Comparison of ENCODE assay signal across 10 mouse cellular contexts in genomic region chr4:95318561-95318960, GRCm38 (mm10).
DNase-seq lines count a peak whose midpoint lies in the region; ATAC-seq lines count a peak whose summit lies in the region.
"Had no signal": no experiment of that assay in that cellular context is flagged by ENCODE, and none has a peak within 500 bp of the region (broad histone marks: within the 10 kb centered on the region; RNA-seq: fewer than 3 reads in every experiment).

No protein-coding gene starts in this region.

- H3K4me3 ChIP-seq in midbrain, embryonic 11.5 days (ENCODE audit: low read depth, low read length): no peak overlapping the region
- no peak overlapping the region for H3K4me3 ChIP-seq in midbrain, embryonic 10.5 days
- H3K4me3 ChIP-seq in embryonic facial prominence, embryonic 10.5 days: peak overlapping the region; percentile 22; the same call in 1 of the 2 replicates
- no peak overlapping the region for H3K4me3 ChIP-seq in heart, embryonic 13.5 days
- H3K4me3 ChIP-seq in stomach, embryonic 14.5 days (ENCODE audit: low read depth, low read length): no peak overlapping the region
- H3K4me3 ChIP-seq: erythroblast, embryonic 14.5 days; midbrain, embryonic 15.5 days had no signal

- H3K9me3 ChIP-seq in midbrain, embryonic 11.5 days (ENCODE audit: control insufficient read depth, low read length): no peaks in the 10 kb centered on the region
- no peaks in the 10 kb centered on the region for H3K9me3 ChIP-seq in midbrain, embryonic 10.5 days (replicated peaks)
- H3K9me3 ChIP-seq in embryonic facial prominence, embryonic 10.5 days: no peaks in the 10 kb centered on the region
- H3K9me3 ChIP-seq in heart, embryonic 13.5 days: no peaks in the 10 kb centered on the region
- no peaks in the 10 kb centered on the region for H3K9me3 ChIP-seq in stomach, embryonic 14.5 days (ENCODE audit: control insufficient read depth, low read depth, low read length)
- H3K9me3 ChIP-seq: midbrain, embryonic 15.5 days had no signal

- intact Hi-C loops in left cerebral cortex, postnatal 14 days (cut with DNase I): no loop called here

- ATAC-seq in midbrain, embryonic 11.5 days (ENCODE audit: low FRiP score): 0 out of 2 replicates have a peak, but pooled peaks have one; percentile 33
- no peak for ATAC-seq in heart, embryonic 13.5 days (ENCODE audit: extremely low read depth, insufficient number of reproducible peaks, low FRiP score, low TSS enrichment)
- ATAC-seq in stomach, embryonic 14.5 days (ENCODE audit: insufficient number of reproducible peaks, insufficient read depth, low FRiP score, low read depth): no peak; the same call in 1 of the 2 replicates

- H3K27ac ChIP-seq in midbrain, embryonic 11.5 days (ENCODE audit: low read depth, low read length): no peak overlapping the region
- no peak overlapping the region for H3K27ac ChIP-seq in midbrain, embryonic 10.5 days (replicated peaks)
- peak overlapping the region; percentile 83 for H3K27ac ChIP-seq in embryonic facial prominence, embryonic 10.5 days (replicated peaks)
- peak overlapping the region; percentile 81 for H3K27ac ChIP-seq in heart, embryonic 13.5 days (replicated peaks)
- peak overlapping the region; percentile 75 for H3K27ac ChIP-seq in stomach, embryonic 14.5 days (ENCODE audit: low read length)
- H3K27ac ChIP-seq: midbrain, embryonic 15.5 days had no signal

- no peaks in the 10 kb centered on the region for H3K4me1 ChIP-seq in midbrain, embryonic 11.5 days (ENCODE audit: control insufficient read depth, insufficient read depth, low read length)
- H3K4me1 ChIP-seq in midbrain, embryonic 10.5 days: peaks cover 14% of the 10 kb centered on the region
- peaks cover 42% of the 10 kb centered on the region for H3K4me1 ChIP-seq in embryonic facial prominence, embryonic 10.5 days
- peaks cover 29% of the 10 kb centered on the region for H3K4me1 ChIP-seq in heart, embryonic 13.5 days
- H3K4me1 ChIP-seq in stomach, embryonic 14.5 days (ENCODE audit: control insufficient read depth, insufficient read depth, low read length): peaks cover 14% of the 10 kb centered on the region

- no peaks in the 10 kb centered on the region for H3K27me3 ChIP-seq in midbrain, embryonic 11.5 days (ENCODE audit: control insufficient read depth, insufficient read depth, low read length)
- no peaks in the 10 kb centered on the region for H3K27me3 ChIP-seq in midbrain, embryonic 10.5 days (ENCODE audit: low read depth, poor library complexity, severe bottlenecking)
- H3K27me3 ChIP-seq in embryonic facial prominence, embryonic 10.5 days (replicated peaks; ENCODE audit: low read depth, poor library complexity, severe bottlenecking): no peaks in the 10 kb centered on the region
- no peaks in the 10 kb centered on the region for H3K27me3 ChIP-seq in heart, embryonic 13.5 days (replicated peaks)
- no peaks in the 10 kb centered on the region for H3K27me3 ChIP-seq in stomach, embryonic 14.5 days (ENCODE audit: control insufficient read depth, insufficient read depth, low read length)
- H3K27me3 ChIP-seq: midbrain, embryonic 15.5 days had no signal

- H3K36me3 ChIP-seq in midbrain, embryonic 11.5 days (ENCODE audit: control insufficient read depth, insufficient read depth, low read length): no peaks in the 10 kb centered on the region
- H3K36me3 ChIP-seq in midbrain, embryonic 10.5 days: no peaks in the 10 kb centered on the region
- no peaks in the 10 kb centered on the region for H3K36me3 ChIP-seq in embryonic facial prominence, embryonic 10.5 days (replicated peaks)
- H3K36me3 ChIP-seq in heart, embryonic 13.5 days: no peaks in the 10 kb centered on the region
- H3K36me3 ChIP-seq in stomach, embryonic 14.5 days (ENCODE audit: control insufficient read depth, insufficient read depth, low read length): no peaks in the 10 kb centered on the region
- H3K36me3 ChIP-seq: midbrain, embryonic 15.5 days had no signal

- 58% methylated on average over 1 of the region's 1 CpGs for whole genome bisulfite sequencing in midbrain, embryonic 11.5 days
- WGBS in midbrain, embryonic 10.5 days: 46% methylated on average over 1 of the region's 1 CpGs
- WGBS in embryonic facial prominence, embryonic 10.5 days: 58% methylated on average over 1 of the region's 1 CpGs
- WGBS in heart, embryonic 13.5 days: 20% methylated on average over 1 of the region's 1 CpGs
- WGBS in stomach, embryonic 14.5 days: 27% methylated on average over 1 of the region's 1 CpGs

- H3K9ac ChIP-seq in midbrain, embryonic 11.5 days (ENCODE audit: low read length): no peak overlapping the region
- H3K9ac ChIP-seq in heart, embryonic 13.5 days: no peak overlapping the region
- no peak overlapping the region for H3K9ac ChIP-seq in stomach, embryonic 14.5 days (replicated peaks; ENCODE audit: low read depth, low read length)
- H3K9ac ChIP-seq: midbrain, embryonic 15.5 days had no signal

- no peak for DNase-seq in midbrain, embryonic 11.5 days (ENCODE audit: low spot score, missing footprints)
- DNase-seq in midbrain, embryonic 10.5 days (ENCODE audit: low spot score): no peak
- DNase-seq in embryonic facial prominence, embryonic 10.5 days (ENCODE audit: low spot score): peak; percentile 71
- no peak for DNase-seq in left cerebral cortex, postnatal 14 days (ENCODE audit: low spot score in 2 of 2)
- no peak for DNase-seq in layer of hippocampus, adult 8-10 months (ENCODE audit: low spot score in 2 of 2)
- no peak for DNase-seq in right cerebral cortex, postnatal 10 days (ENCODE audit: low spot score in 2 of 2)

- H3K4me2 ChIP-seq in midbrain, embryonic 11.5 days: no peak overlapping the region
- peak overlapping the region; percentile 39 for H3K4me2 ChIP-seq in heart, embryonic 13.5 days
- H3K4me2 ChIP-seq in stomach, embryonic 14.5 days (replicated peaks; ENCODE audit: low read depth, low read length): no peak overlapping the region
- H3K4me2 ChIP-seq: midbrain, embryonic 15.5 days had no signal

Comparison
In these comparisons a context has a peak if more than half of its experiments do, and no peak if none do; other contexts are left out.
1. H3K27ac ChIP-seq: peak in embryonic facial prominence, embryonic 10.5 days (single experiment), heart, embryonic 13.5 days (single experiment) and stomach, embryonic 14.5 days (single experiment); none in midbrain, embryonic 11.5 days (single experiment) and midbrain, embryonic 10.5 days (single experiment).